Mouse (Mus musculus) erythroblast, embryonic 14.5 days (primary cell): ENCODE measurements around the gene Xpnpep1.

Experiments
- GATA1 ChIP-seq: IDR thresholded peaks from 2 replicates; pipeline ENCODE4 v1.6.1; 2012; ENCODE audit warnings: low read length, inconsistent platforms, mixed read lengths
- TAL1 ChIP-seq: IDR thresholded peaks from 3 replicates; pipeline ENCODE4 v1.6.1; 2012; ENCODE audit warnings: low read length, inconsistent platforms, mixed read lengths

GRCm38 (mm10) chr19:52904182-52904581 is 135.8 kb downstream of the Xpnpep1 start:
- TF ChIP-seq GATA1 (no peak), TAL1 (no peak)
